Mouse (Mus musculus) neural tube, embryonic 15.5 days (tissue): Measurements from ENCODE around the gene Cyp46a1. TPM values are rescaled to one million over a fixed set of nuclear protein-coding genes. Genes with fewer than 3 reads are reported as not detected.

ENCODE experiments used
- ATAC-seq: fragments of 200-750 bp; cut with Nextera tagmentation; 2 replicates; pipeline ENCODE4 v1.8.0; 2017; ENCODE audit warnings: mild to moderate bottlenecking, moderate TSS enrichment, moderate library complexity; ENCODE audit not compliant: low FRiP score
- H3K27ac ChIP-seq: fragments of 300-500 bp; sonication (generic); replicated peaks from 2 replicates; pipeline ENCODE4 v1.5.1; 2015; ENCODE audit warnings: mild to moderate bottlenecking, inconsistent platforms
- H3K27me3 ChIP-seq: fragments of 300-500 bp; sonication (generic); replicated peaks from 2 replicates; pipeline ENCODE4 v1.6.1; 2015; ENCODE audit warnings: inconsistent platforms
- H3K36me3 ChIP-seq: fragments of 300-500 bp; sonication (generic); 2 replicates; pipeline ENCODE4 v1.6.1; 2015; ENCODE audit warnings: inconsistent platforms
- H3K4me1 ChIP-seq: fragments of 300-500 bp; sonication (generic); 2 replicates; pipeline ENCODE4 v1.6.1; 2015; ENCODE audit warnings: inconsistent platforms
- H3K4me2 ChIP-seq: fragments of 300-500 bp; sonication (generic); 2 replicates; pipeline ENCODE4 v1.6.1; 2015; ENCODE audit warnings: inconsistent platforms, mild to moderate bottlenecking, moderate library complexity
- H3K4me3 ChIP-seq: fragments of 300-500 bp; sonication (generic); replicated peaks from 2 replicates; pipeline ENCODE4 v1.5.1; 2015; ENCODE audit warnings: mild to moderate bottlenecking, inconsistent platforms
- H3K9ac ChIP-seq: fragments of 300-500 bp; sonication (generic); replicated peaks from 2 replicates; pipeline ENCODE4 v1.6.1; 2015; ENCODE audit warnings: mild to moderate bottlenecking, inconsistent platforms
- H3K9me3 ChIP-seq: fragments of 300-500 bp; sonication (generic); replicated peaks from 2 replicates; pipeline ENCODE4 v1.6.1; 2016; ENCODE audit warnings: inconsistent platforms
- WGBS: fragments of 180-500 bp; shearing (Covaris S2); methylation state at CpG from one replicate; pipeline ENCODE4 v1.1.7; 2015; ENCODE audit warnings: mixed read lengths; 5-methylcytosine and 5-hydroxymethylcytosine counted together
- polyA plus RNA-seq: library from polyadenylated mRNA; unstranded; fragments of >200 nt; fragmentation: Nextera tagmentation; extraction: Ambion mirVana; gene quantifications from 2 replicates; pipeline ENCODE4 v1.2.1, GENCODE M21; 2015

The Cyp46a1 gene
- polyA plus RNA-seq, 1 experiment from 2014 or later: 33.2 TPM

DNA sequence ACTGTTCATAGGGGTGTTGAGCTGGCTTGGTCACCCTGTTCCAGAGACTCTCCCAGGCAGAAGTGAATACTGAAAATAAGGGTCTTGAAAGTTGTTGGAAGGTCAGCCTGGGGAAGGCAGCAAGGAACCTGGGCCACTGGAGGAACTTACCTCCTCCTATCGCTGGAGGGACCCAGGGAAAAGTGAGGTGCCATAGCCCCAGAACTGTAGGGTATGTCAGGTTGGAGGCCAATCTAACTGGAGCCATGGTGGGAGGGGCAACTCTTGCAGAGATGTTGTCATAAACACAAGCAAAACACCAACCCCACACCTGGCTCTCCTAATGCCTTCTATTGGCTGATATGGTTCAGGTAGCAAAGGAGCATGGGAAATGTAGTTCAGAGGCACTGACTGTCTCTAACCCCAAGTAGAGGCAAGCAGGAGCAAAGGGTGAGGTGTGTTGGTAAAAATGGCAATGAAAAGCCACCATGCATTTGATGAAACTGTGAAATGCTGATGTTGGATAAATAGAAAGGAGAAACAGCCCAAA is 20.9 kb upstream of the Cyp46a1 start:
- Histone ChIP-seq H3K27ac (no peak overlapping the region), H3K4me2 (no peak overlapping the region), H3K27me3 (peaks cover 23% of the 10 kb centered on the region), H3K4me3 (no peak overlapping the region), H3K9ac (no peak overlapping the region), H3K36me3 (no peaks in the 10 kb centered on the region), H3K4me1 (peaks cover 6% of the 10 kb centered on the region), H3K9me3 (no peaks in the 10 kb centered on the region)
- no peak for ATAC-seq
- WGBS: 89% methylated on average over 1 of the region's 1 CpGs

DNA sequence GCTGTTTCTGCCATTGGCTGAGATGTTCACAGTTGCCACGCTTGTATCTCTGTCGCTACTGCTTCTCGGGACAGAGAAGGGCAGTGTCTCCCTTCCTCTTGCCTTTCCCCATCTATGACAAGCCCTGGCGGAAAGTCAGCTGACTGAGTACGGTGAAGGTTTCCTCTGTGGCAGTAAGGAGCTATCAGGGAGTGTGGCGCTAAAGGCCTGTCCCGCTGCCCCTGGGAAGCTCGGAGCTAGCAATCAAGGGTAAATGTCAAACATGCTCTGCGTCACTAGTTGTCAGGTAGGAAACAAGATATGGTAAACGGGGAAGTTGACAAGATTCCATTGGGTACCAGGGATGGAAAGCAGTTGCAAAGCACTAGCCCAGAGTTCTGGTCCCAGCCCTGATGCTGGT is 18.4 kb upstream of the Cyp46a1 start:
- no peak overlapping the region for H3K9ac ChIP-seq
- H3K27ac ChIP-seq: no peak overlapping the region
- H3K27me3 ChIP-seq: peaks cover 41% of the 10 kb centered on the region
- H3K4me3 ChIP-seq: no peak overlapping the region
- no peak overlapping the region for H3K4me2 ChIP-seq
- peaks cover 16% of the 10 kb centered on the region for H3K4me1 ChIP-seq
- no peaks in the 10 kb centered on the region for H3K36me3 ChIP-seq
- ATAC-seq: no peak
- 65% methylated on average over 10 of the region's 10 CpGs for WGBS
- H3K9me3 ChIP-seq: no peaks in the 10 kb centered on the region

DNA sequence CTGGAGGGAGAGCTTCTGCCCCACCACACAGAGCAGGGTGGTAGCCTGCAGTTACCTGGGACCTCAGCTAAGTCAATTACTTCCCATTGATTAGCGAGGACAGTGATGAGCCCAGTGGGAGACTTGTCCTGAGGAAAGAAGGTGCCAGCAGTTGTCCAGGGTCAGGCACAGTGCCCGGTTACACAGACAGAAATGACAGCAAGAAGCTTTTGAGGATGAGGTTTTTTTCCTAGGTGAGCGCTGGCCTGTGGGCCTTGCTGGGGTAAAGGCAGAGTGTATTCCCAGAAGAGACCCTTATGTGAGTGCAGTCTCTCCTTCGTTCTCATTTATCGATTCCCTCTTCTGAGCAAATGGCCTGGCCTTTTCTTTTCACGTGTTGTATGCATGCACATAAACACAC is 17.5 kb upstream of the Cyp46a1 start:
- Histone ChIP-seq H3K27me3 (peaks cover 41% of the 10 kb centered on the region), H3K4me2 (no peak overlapping the region), H3K9ac (no peak overlapping the region), H3K4me1 (peaks cover 19% of the 10 kb centered on the region), H3K4me3 (no peak overlapping the region), H3K27ac (no peak overlapping the region), H3K9me3 (no peaks in the 10 kb centered on the region), H3K36me3 (no peaks in the 10 kb centered on the region)
- 34% methylated on average over 6 of the region's 6 CpGs for WGBS
- no peak for ATAC-seq

DNA sequence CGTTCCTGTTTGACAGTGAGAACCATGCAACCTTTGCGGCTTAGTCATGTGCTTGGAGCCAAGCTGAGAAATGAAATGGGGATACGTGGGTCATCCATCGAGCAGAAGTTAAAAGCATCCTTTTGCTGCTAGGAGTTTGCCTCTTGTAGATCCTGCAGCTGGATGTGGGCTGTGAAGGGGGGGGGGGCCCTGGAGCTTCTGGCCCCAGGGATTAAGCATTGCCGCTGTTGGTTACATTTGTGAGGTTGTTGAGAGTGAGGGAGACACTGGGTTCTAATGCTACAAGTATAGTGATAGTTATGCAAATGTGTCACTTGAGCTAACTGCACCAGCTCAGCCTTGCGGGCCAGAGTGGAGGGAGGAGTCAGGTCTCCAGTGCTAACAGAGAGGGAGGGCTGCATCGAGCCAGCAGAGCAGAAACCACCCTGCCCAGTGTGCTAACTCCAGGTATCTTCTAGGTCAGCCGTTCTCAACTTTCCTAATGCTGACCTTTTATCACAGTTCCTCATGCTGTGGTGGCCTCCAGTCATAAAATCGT is 16.9 kb upstream of the Cyp46a1 start:
- Histone ChIP-seq H3K36me3 (no peaks in the 10 kb centered on the region), H3K4me1 (peaks cover 19% of the 10 kb centered on the region), H3K27me3 (peaks cover 41% of the 10 kb centered on the region), H3K4me2 (no peak overlapping the region), H3K27ac (no peak overlapping the region), H3K4me3 (no peak overlapping the region), H3K9me3 (no peaks in the 10 kb centered on the region), H3K9ac (no peak overlapping the region)
- WGBS: 12% methylated on average over 9 of the region's 9 CpGs
- ATAC-seq: no peak

DNA sequence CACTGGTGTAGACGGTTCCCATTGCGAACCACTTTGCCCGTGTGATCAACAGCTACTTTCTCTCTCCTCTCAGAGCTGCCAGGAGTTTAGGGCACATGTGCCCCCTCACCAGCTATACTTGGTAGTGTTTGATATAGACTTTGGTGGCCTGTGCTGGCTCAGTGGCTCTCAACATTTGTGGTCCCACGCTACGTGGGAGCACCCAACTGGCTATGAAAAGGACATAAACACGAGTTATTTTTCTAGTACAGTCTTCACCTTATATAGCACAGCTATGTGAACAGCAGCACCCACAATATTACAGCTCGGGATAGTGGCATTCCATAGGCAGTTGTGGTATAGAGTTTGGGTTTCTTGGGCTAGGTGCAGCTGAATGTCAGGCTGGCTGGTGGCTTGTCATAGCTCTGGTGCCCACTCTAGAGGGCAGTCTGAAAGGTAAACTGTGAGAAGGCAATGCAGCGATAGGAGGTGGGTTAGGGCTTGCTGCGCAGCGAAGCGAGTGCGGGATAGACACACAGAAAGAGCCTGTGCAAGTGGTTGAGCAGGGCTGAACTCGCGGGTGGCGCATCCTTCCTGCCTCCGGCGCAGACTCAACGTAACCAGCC is 16.3 kb upstream of the Cyp46a1 start:
- ATAC-seq: no peak
- H3K4me2 ChIP-seq: peak overlapping the region; percentile 44
- no peak overlapping the region for H3K27ac ChIP-seq
- H3K9ac ChIP-seq: no peak overlapping the region
- 26% methylated on average over 18 of the region's 18 CpGs for WGBS
- H3K27me3 ChIP-seq: peaks cover 41% of the 10 kb centered on the region
- peaks cover 19% of the 10 kb centered on the region for H3K4me1 ChIP-seq
- no peaks in the 10 kb centered on the region for H3K9me3 ChIP-seq
- H3K36me3 ChIP-seq: no peaks in the 10 kb centered on the region
- 0 out of 2 replicates have a peak overlapping the region, but pooled peaks have one; percentile 14 for H3K4me3 ChIP-seq

DNA sequence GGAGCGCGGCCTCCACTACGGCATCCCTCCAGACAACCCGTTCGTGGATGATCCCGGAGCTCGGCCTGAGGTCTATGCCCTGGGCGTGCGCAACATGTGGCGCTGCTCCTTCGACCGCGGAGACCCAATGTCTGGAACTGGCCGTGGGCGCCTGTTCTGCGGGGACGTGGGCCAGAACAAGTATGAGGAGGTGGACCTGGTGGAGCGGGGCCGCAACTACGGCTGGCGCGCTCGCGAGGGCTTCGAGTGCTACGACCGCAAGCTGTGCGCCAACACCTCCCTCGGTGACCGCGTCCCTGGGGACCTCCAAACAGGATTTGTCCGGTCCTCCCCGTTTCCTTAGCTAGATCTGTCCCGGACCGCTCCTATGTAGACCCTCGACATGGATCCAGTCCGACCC is 15.7 kb upstream of the Cyp46a1 start:
- H3K9ac ChIP-seq: no peak overlapping the region
- H3K4me2 ChIP-seq: peak overlapping the region; percentile 44
- no peaks in the 10 kb centered on the region for H3K9me3 ChIP-seq
- peak overlapping the region; percentile 14; the same call in 1 of the 2 replicates for H3K4me3 ChIP-seq
- peaks cover 41% of the 10 kb centered on the region for H3K27me3 ChIP-seq
- H3K36me3 ChIP-seq: no peaks in the 10 kb centered on the region
- H3K27ac ChIP-seq: no peak overlapping the region
- 22% methylated on average over 37 of the region's 37 CpGs for WGBS
- H3K4me1 ChIP-seq: peaks cover 19% of the 10 kb centered on the region
- ATAC-seq: no peak

DNA sequence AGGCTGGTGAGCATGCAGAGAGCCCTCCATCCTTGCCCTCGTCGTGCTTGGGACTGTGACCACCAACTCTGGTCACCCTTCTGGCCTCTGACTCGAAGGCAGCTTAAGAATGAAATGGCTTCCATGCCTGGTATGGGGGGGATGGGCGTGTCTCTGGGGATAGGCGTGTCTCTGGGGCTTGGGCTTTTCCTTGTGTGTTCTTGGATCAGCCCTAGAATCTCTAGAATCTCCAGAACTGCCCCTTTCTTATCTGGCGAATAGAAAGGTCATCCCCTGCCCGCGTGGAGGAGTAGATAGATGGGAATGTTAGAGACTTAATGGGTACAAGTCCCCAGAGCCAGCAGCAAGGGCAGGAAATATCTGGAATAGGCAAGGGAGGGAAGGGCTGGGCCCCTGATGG is 14.1 kb upstream of the Cyp46a1 start:
- 9% methylated on average over 8 of the region's 8 CpGs for WGBS
- Histone ChIP-seq H3K9me3 (no peaks in the 10 kb centered on the region), H3K27ac (no peak overlapping the region), H3K4me1 (peaks cover 19% of the 10 kb centered on the region), H3K9ac (no peak overlapping the region), H3K36me3 (no peaks in the 10 kb centered on the region), H3K27me3 (peaks cover 41% of the 10 kb centered on the region), H3K4me2 (no peak overlapping the region), H3K4me3 (no peak overlapping the region)
- ATAC-seq: no peak

DNA sequence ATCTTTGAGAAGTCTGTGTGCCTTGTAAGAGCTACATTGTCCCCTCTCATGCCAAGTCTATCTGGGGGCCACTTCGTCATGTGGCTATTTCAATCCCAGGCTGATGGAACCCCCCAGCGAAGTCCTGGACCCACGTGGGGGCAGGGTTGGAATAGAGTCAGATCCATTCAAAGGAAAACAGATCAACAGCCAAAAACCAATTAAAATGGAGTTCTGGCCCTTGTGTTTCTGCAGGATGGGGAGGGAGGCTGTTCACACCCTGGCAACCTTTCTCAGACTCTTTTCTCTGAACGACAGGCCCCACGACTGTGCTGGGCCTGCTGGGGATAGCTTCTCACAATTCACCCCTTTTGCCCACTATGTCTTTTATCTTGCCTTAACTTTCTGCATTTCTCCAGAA is 7.8 kb upstream of the Cyp46a1 start:
- H3K4me2 ChIP-seq: no peak overlapping the region

DNA sequence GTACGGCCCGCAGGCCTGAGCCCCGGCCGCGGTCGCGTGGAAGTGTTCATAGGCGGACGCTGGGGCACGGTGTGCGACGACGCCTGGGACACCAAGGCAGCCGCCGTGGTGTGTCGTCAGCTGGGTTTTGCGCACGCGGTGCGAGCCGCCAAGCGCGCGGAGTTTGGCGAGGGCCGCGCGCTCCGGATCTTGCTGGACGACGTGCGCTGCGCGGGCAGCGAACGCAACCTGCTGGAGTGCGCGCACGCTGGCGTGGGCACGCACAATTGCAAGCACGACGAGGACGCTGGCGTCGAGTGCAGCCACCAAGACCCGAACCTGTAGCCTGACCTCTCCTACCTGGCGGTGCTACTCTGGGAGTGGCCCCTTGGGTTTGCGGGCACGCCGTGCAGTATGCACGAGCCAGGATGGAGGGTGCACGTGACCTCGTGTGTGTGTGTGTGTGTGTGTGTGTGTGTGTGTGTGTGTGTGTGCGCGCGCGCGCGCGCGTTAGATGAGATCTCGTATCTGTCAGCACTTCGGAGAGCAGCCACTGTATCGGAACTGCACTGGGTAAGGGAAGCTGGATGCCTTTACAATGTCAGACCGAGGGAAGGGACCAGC is 6.2 kb upstream of the Cyp46a1 start:
- Histone ChIP-seq H3K4me1 (peaks cover 26% of the 10 kb centered on the region), H3K4me2 (peak overlapping the region; percentile 89), H3K9me3 (no peaks in the 10 kb centered on the region), H3K4me3 (peak overlapping the region; percentile 51), H3K27me3 (peaks cover 8% of the 10 kb centered on the region), H3K9ac (peak overlapping the region; percentile 64), H3K36me3 (no peaks in the 10 kb centered on the region), H3K27ac (peak overlapping the region; percentile 66)
- 3% methylated on average over 66 of the region's 66 CpGs for WGBS
- peak; percentile 80 for ATAC-seq

More for the DNA sequence above, 7.8 kb upstream of the Cyp46a1 start:
- Histone ChIP-seq H3K4me3 (no peak overlapping the region), H3K36me3 (no peaks in the 10 kb centered on the region), H3K27me3 (peaks cover 8% of the 10 kb centered on the region), H3K9me3 (no peaks in the 10 kb centered on the region), H3K9ac (no peak overlapping the region), H3K27ac (no peak overlapping the region), H3K4me1 (peaks cover 23% of the 10 kb centered on the region)
- no peak for ATAC-seq
- WGBS: 50% methylated on average over 5 of the region's 5 CpGs

DNA sequence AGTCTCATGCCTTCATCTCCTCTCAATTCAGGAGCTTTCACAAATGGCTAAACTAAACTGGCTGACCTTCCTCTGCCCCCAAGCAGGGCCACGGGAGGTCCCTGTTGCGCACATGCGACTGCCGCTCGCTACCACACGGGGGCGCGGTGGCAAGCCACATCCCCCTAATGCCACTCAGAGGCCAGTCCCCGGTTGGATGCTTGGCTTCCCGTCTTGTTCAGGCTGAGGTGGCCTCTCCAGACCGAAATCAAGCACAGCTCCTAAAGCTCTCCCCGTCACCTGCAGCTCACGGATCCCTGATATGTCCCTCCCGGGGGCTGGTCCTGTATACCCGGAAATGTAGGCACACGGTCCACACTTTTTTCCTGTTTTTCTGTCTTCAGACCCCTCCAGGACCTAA is 1.1 kb upstream of the Cyp46a1 start:
- peak; percentile 6 for ATAC-seq
- H3K4me3 ChIP-seq: peak overlapping the region; percentile 73
- under 1% methylated on average over 16 of the region's 16 CpGs for WGBS
- H3K9me3 ChIP-seq: no peaks in the 10 kb centered on the region
- peaks cover 31% of the 10 kb centered on the region for H3K4me1 ChIP-seq
- H3K27me3 ChIP-seq: peaks cover 8% of the 10 kb centered on the region
- H3K4me2 ChIP-seq: peak overlapping the region; percentile 91
- H3K27ac ChIP-seq: peak overlapping the region; percentile 64; the same call in 1 of the 2 replicates
- peak overlapping the region; percentile 47 for H3K9ac ChIP-seq
- H3K36me3 ChIP-seq: no peaks in the 10 kb centered on the region

DNA sequence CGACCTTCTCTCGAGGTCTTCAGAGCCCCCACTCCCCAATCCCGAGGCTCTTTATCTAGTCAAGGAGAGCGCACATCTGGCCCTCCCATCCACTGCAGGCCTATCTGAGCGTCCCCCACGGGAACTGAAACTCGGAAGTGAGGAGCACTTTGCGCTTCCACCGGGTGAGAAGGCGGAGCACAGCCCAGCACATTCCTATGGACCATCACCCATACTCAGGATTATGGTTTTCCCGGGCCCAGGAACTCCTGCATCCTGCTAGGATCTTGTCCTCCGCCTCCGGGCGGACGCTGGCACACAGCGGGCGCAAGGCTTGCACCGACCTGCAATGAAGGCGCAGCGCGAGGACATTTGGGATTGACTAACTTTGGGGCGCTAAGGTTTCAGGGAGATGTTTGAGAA is 699 bp upstream of the Cyp46a1 start:
- peak overlapping the region; percentile 47 for H3K9ac ChIP-seq
- H3K4me1 ChIP-seq: peaks cover 27% of the 10 kb centered on the region
- 2% methylated on average over 22 of the region's 22 CpGs for WGBS
- H3K36me3 ChIP-seq: no peaks in the 10 kb centered on the region
- peak overlapping the region; percentile 73 for H3K4me3 ChIP-seq
- H3K27ac ChIP-seq: peak overlapping the region; percentile 64
- H3K4me2 ChIP-seq: peak overlapping the region; percentile 91
- peaks cover 7% of the 10 kb centered on the region for H3K27me3 ChIP-seq
- ATAC-seq: peak; percentile 36
- H3K9me3 ChIP-seq: no peaks in the 10 kb centered on the region

DNA sequence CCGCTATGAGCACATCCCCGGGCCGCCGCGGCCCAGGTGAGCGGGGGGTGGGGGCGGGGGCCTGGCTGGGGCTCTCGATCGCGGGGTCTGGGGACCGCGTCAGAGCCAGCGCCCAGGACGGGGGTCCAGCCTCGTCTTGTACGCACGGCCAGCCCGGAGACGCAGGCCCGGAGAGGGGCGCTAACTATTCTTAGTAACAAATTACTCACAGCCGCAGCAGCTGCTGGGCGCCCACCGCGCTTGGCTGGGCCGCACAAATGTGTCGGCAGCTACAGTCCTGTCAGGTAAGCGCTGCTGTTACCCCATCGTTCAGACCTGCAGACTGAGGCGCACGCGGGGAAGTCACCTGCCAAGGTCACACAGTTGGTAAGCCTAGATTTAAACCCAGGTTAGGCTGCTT is 348 bp downstream of the Cyp46a1 start:
- peak; percentile 39; the same call in 1 of the 2 replicates for ATAC-seq
- under 1% methylated on average over 31 of the region's 32 CpGs for WGBS

More for the DNA sequence above, 348 bp downstream of the Cyp46a1 start:
- H3K27ac ChIP-seq: peak overlapping the region; percentile 74
- no peaks in the 10 kb centered on the region for H3K36me3 ChIP-seq
- no peaks in the 10 kb centered on the region for H3K9me3 ChIP-seq
- peak overlapping the region; percentile 73 for H3K4me3 ChIP-seq
- no peaks in the 10 kb centered on the region; the same call in none of the 2 replicates for H3K27me3 ChIP-seq
- H3K4me2 ChIP-seq: peak overlapping the region; percentile 91
- H3K4me1 ChIP-seq: peaks cover 20% of the 10 kb centered on the region
- peak overlapping the region; percentile 66 for H3K9ac ChIP-seq
